Mouse (Mus musculus): ENCODE data around the gene Zfr2.

- TF ChIP-seq CTCF (IDR thresholded peaks at IDR 0.05; ENCODE audit: extremely low read depth, insufficient read depth, low read length) (no peak), POLR2A (IDR thresholded peaks at IDR 0.05; ENCODE audit: extremely low read depth, insufficient read depth, low read length) (no peak)
These were observed 11.4 kb upstream of the Zfr2 start for GRCm38 (mm10) chr10:81221402-81222015.
